Mouse (Mus musculus): Measurements from ENCODE around the gene Rnf123. TPM values are rescaled to one million over a fixed set of nuclear protein-coding genes. Genes with fewer than 3 reads are reported as not detected.

Rnf123 gene
- polyA plus RNA-seq, 1 experiment from 2014 or later: 37.5 TPM

DNA sequence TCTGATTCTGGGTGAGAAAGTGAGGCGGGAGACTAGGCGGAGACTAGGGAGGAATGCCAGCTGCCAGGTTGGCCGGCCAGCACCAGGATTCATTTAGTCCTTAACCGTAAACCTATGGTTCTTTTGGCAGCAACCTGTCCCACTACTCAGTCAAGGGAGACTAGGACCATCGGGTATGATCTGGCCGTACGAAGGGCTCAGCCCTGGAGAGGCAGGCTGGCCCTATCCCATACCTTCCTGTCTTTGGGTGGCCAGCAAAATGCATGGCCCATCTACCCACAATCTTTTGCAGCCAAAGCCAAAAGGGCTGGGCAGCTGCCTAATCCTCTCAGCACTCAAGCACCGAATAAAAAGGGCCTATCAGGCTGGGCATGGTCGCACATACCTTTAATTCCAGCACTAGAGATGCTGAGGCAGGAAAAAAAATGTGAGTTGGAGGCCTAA, 10.6 kb downstream of the Rnf123 start:
- no peak overlapping the region for H3K4me2 ChIP-seq (ENCODE audit: low read length)
- no peaks in the 10 kb centered on the region for H3K9me3 ChIP-seq (replicated peaks; ENCODE audit: control insufficient read depth, low read length)
- no peak for ATAC-seq
- H3K27ac ChIP-seq (ENCODE audit: low read depth, low read length): no peak overlapping the region
- no peak overlapping the region for H3K4me3 ChIP-seq (ENCODE audit: low read depth, low read length)
- no peaks in the 10 kb centered on the region for H3K27me3 ChIP-seq (replicated peaks; ENCODE audit: control insufficient read depth, insufficient read depth, low read length)
- WGBS: 61% methylated on average over 9 of the region's 9 CpGs
- no peak for DNase-seq (ENCODE audit: low spot score)
- H3K4me1 ChIP-seq (ENCODE audit: control insufficient read depth, insufficient read depth, low read length): no peaks in the 10 kb centered on the region
- peaks cover 31% of the 10 kb centered on the region for H3K36me3 ChIP-seq (ENCODE audit: control insufficient read depth, insufficient read depth, low read length)
- H3K9ac ChIP-seq (ENCODE audit: low read length): no peak overlapping the region

DNA sequence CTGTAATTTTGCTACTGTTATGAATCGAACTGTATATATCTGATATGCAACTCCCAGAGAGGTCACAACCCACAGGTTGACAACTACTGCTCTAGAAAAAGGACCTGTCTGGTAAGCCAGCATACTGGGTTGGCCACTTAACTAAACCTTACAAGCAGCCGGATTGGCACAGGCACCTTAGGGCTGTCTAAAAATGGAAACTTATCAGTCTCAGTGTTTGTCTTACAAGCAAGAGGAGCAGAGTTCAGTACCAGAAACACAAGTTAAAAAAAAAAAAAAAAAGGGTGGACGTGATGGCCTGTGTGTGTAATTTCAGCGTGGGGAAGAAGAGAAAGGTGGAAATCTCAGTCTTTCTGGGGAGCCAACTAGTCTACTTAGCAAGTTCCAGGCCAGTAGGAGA, 11.3 kb downstream of the Rnf123 start:
- no peak overlapping the region for H3K9ac ChIP-seq (ENCODE audit: low read length)
- DNase-seq (ENCODE audit: low spot score) (no peak), ATAC-seq (no peak)
- H3K27ac ChIP-seq (ENCODE audit: low read depth, low read length): no peak overlapping the region
- H3K27me3 ChIP-seq (replicated peaks; ENCODE audit: control insufficient read depth, insufficient read depth, low read length): no peaks in the 10 kb centered on the region
- H3K9me3 ChIP-seq (replicated peaks; ENCODE audit: control insufficient read depth, low read length): no peaks in the 10 kb centered on the region
- no peak overlapping the region for H3K4me2 ChIP-seq (ENCODE audit: low read length)
- H3K36me3 ChIP-seq (ENCODE audit: control insufficient read depth, insufficient read depth, low read length): peaks cover 33% of the 10 kb centered on the region
- 88% methylated on average over 4 of the region's 4 CpGs for WGBS
- H3K4me3 ChIP-seq (ENCODE audit: low read depth, low read length): no peak overlapping the region
- no peaks in the 10 kb centered on the region for H3K4me1 ChIP-seq (ENCODE audit: control insufficient read depth, insufficient read depth, low read length)

DNA sequence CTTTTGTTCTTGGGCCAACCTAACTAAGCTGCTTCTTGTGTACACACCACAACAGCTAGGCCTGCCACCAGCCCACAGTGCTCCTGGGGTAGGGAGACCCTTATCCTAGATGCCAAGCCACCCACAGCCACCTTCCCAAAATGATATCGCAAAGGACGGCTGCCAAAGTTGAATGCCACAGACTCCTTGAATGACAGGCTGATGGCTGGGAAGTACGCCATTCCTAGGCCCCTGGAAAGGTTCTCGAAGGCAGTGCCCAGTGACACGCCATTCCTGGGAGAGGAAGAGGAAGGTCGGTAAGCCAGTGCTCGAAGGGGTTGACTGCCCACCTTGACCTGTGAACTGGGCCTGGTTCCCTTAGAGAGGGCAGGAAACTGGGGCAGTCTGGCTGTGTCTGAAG, 13.6 kb downstream of the Rnf123 start:
- whole genome bisulfite sequencing: 91% methylated on average over 7 of the region's 7 CpGs
- Histone ChIP-seq H3K27ac (ENCODE audit: low read depth, low read length) (no peak overlapping the region), H3K4me1 (ENCODE audit: control insufficient read depth, insufficient read depth, low read length) (no peaks in the 10 kb centered on the region), H3K4me2 (ENCODE audit: low read length) (no peak overlapping the region), H3K27me3 (replicated peaks; ENCODE audit: control insufficient read depth, insufficient read depth, low read length) (no peaks in the 10 kb centered on the region), H3K9me3 (replicated peaks; ENCODE audit: control insufficient read depth, low read length) (no peaks in the 10 kb centered on the region), H3K4me3 (ENCODE audit: low read depth, low read length) (no peak overlapping the region), H3K36me3 (ENCODE audit: control insufficient read depth, insufficient read depth, low read length) (peaks cover 36% of the 10 kb centered on the region), H3K9ac (ENCODE audit: low read length) (no peak overlapping the region)
- ATAC-seq (no peak), DNase-seq (ENCODE audit: low spot score) (no peak)

DNA sequence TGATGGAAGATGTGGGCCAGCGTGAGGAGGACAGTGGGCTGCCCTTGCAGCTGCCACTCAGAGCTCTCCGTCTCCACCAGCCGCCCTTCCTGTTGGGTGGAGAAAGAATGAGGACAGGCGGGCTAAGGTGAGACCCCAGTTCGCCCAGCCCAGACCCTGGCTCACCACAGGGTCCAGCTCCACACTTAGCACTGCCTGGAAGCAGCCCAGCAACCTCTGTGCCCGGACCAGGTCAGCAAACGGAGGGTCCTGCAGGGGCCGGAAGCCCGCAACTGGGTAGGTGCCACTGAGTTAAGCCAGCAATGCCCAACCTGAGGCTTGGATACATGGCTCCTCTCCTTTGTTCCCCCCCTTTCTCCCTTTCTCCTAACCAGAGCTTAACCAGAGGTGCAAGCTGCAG, 14.1 kb downstream of the Rnf123 start:
- WGBS: 92% methylated on average over 9 of the region's 9 CpGs
- H3K27me3 ChIP-seq (replicated peaks; ENCODE audit: control insufficient read depth, insufficient read depth, low read length): no peaks in the 10 kb centered on the region
- H3K4me1 ChIP-seq (ENCODE audit: control insufficient read depth, insufficient read depth, low read length): no peaks in the 10 kb centered on the region
- H3K4me2 ChIP-seq (ENCODE audit: low read length): no peak overlapping the region
- no peak overlapping the region for H3K4me3 ChIP-seq (ENCODE audit: low read depth, low read length)
- H3K9ac ChIP-seq (ENCODE audit: low read length): no peak overlapping the region
- no peak overlapping the region for H3K27ac ChIP-seq (ENCODE audit: low read depth, low read length)
- DNase-seq (ENCODE audit: low spot score) (no peak), ATAC-seq (no peak)
- H3K9me3 ChIP-seq (replicated peaks; ENCODE audit: control insufficient read depth, low read length): no peaks in the 10 kb centered on the region
- peaks cover 41% of the 10 kb centered on the region for H3K36me3 ChIP-seq (ENCODE audit: control insufficient read depth, insufficient read depth, low read length)

DNA sequence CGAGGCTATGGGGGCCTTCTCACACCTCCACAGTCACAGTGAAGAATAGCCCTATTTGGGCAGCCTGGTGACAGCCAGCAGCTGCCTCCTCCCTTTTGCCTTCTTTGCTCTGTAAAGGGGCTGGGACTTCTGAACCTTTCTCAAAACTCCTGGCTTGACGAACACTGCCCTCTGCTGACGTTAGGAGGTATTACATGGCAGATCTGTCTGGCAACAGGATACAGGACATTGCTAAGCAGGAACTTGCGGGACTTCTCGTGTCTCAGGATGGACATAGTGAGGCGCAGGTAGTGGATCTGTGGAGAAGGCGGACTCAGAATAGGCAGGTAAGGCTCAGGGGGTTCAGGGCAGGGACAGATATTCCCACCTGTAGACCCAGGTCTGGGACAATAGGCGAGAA, 15.2 kb downstream of the Rnf123 start:
- WGBS: 20% methylated on average over 8 of the region's 8 CpGs
- no peaks in the 10 kb centered on the region for H3K4me1 ChIP-seq (ENCODE audit: control insufficient read depth, insufficient read depth, low read length)
- no peaks in the 10 kb centered on the region for H3K9me3 ChIP-seq (replicated peaks; ENCODE audit: control insufficient read depth, low read length)
- no peak overlapping the region for H3K9ac ChIP-seq (ENCODE audit: low read length)
- H3K27ac ChIP-seq (ENCODE audit: low read depth, low read length): no peak overlapping the region
- H3K27me3 ChIP-seq (replicated peaks; ENCODE audit: control insufficient read depth, insufficient read depth, low read length): no peaks in the 10 kb centered on the region
- H3K4me3 ChIP-seq (ENCODE audit: low read depth, low read length): no peak overlapping the region
- H3K36me3 ChIP-seq (ENCODE audit: control insufficient read depth, insufficient read depth, low read length): peaks cover 52% of the 10 kb centered on the region
- ATAC-seq (peak; percentile 38; the same call in 1 of the 2 replicates), DNase-seq (ENCODE audit: low spot score) (peak; percentile 89)
- no peak overlapping the region for H3K4me2 ChIP-seq (ENCODE audit: low read length)

DNA sequence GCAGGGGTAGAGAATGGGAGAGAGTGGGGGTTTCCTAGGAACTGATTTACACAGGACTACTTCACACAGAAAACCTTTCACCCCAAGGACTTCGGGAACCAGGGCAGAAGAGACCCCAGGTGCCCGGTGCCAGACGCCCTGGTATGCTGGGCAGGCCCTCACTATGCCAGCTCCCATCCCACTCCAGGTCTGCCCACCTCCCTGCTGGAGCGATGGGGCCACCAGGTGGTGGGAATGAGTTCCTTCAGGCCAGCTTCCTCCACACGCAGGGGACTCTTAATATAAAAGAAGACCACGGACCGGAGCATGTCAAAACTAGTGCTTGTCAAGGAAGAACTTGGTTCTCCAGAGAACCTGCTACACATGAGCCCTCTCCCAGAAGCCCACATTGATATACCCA, 15.9 kb downstream of the Rnf123 start:
- Histone ChIP-seq H3K4me1 (ENCODE audit: control insufficient read depth, insufficient read depth, low read length) (no peaks in the 10 kb centered on the region), H3K9me3 (replicated peaks; ENCODE audit: control insufficient read depth, low read length) (no peaks in the 10 kb centered on the region), H3K4me2 (ENCODE audit: low read length) (no peak overlapping the region), H3K36me3 (ENCODE audit: control insufficient read depth, insufficient read depth, low read length) (peaks cover 58% of the 10 kb centered on the region), H3K27ac (ENCODE audit: low read depth, low read length) (no peak overlapping the region), H3K9ac (ENCODE audit: low read length) (no peak overlapping the region), H3K4me3 (ENCODE audit: low read depth, low read length) (no peak overlapping the region), H3K27me3 (replicated peaks; ENCODE audit: control insufficient read depth, insufficient read depth, low read length) (no peaks in the 10 kb centered on the region)
- no peak for ATAC-seq
- WGBS: 86% methylated on average over 7 of the region's 7 CpGs
- no peak for DNase-seq (ENCODE audit: low spot score)

DNA sequence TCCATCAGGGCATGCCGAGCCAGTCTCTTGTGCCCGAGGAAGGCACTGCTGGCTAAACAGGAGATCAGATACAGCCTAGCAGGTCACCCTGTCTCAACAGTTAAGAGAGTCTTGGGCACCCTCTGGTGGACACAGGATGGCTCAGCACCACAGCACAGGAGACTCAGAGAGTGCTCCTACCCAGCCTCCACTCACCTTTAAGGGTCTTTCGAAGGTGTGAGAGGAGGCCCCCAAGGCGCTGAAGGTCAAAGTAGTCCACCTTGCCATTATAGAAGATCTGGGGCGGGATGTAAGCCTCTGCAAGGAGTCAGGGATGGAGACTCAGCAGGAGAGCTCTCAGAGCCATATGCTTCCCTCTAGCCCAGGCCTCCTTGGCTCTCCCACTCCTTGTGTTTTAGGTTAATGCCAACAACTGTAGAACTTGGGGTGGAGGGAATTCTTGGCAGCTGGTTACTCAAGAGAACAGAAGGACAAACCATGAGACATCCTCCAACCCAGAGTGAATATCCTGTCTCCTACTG, 17.6 kb downstream of the Rnf123 start:
- Histone ChIP-seq H3K9ac (ENCODE audit: low read length) (no peak overlapping the region), H3K36me3 (ENCODE audit: control insufficient read depth, insufficient read depth, low read length) (peaks cover 57% of the 10 kb centered on the region), H3K9me3 (replicated peaks; ENCODE audit: control insufficient read depth, low read length) (no peaks in the 10 kb centered on the region), H3K4me3 (ENCODE audit: low read depth, low read length) (no peak overlapping the region), H3K4me1 (ENCODE audit: control insufficient read depth, insufficient read depth, low read length) (no peaks in the 10 kb centered on the region), H3K27ac (ENCODE audit: low read depth, low read length) (no peak overlapping the region), H3K27me3 (replicated peaks; ENCODE audit: control insufficient read depth, insufficient read depth, low read length) (no peaks in the 10 kb centered on the region), H3K4me2 (ENCODE audit: low read length) (no peak overlapping the region)
- DNase-seq (ENCODE audit: low spot score): peak; percentile 64
- ATAC-seq: peak; percentile 67
- 42% methylated on average over 5 of the region's 5 CpGs for WGBS

DNA sequence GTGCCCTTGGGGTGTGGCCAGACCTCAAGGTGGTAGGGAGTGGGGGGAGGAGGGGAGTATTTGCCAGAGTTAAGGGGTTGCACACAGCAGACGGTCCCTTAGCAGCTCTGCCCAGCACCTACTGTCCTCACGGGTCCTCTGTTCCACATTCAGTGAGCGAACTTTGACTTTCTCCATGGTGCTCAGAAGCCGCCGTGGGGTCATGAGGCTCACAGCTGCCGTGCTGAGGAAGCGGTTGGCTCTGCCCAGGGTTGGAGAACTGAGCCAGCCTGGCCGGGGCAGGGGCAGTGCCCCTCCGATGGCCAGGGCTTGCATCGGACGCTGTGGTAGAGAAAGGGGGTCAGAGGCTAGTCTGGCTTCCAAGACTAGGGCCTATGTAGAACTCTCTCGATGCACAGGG, 19.8 kb downstream of the Rnf123 start:
- Histone ChIP-seq H3K4me2 (ENCODE audit: low read length) (no peak overlapping the region), H3K9me3 (replicated peaks; ENCODE audit: control insufficient read depth, low read length) (no peaks in the 10 kb centered on the region), H3K27ac (ENCODE audit: low read depth, low read length) (no peak overlapping the region), H3K36me3 (ENCODE audit: control insufficient read depth, insufficient read depth, low read length) (peaks cover 59% of the 10 kb centered on the region), H3K4me1 (ENCODE audit: control insufficient read depth, insufficient read depth, low read length) (no peaks in the 10 kb centered on the region), H3K9ac (ENCODE audit: low read length) (no peak overlapping the region), H3K27me3 (replicated peaks; ENCODE audit: control insufficient read depth, insufficient read depth, low read length) (no peaks in the 10 kb centered on the region), H3K4me3 (ENCODE audit: low read depth, low read length) (no peak overlapping the region)
- DNase-seq (ENCODE audit: low spot score): no peak
- 91% methylated on average over 12 of the region's 12 CpGs for WGBS
- no peak for ATAC-seq

DNA sequence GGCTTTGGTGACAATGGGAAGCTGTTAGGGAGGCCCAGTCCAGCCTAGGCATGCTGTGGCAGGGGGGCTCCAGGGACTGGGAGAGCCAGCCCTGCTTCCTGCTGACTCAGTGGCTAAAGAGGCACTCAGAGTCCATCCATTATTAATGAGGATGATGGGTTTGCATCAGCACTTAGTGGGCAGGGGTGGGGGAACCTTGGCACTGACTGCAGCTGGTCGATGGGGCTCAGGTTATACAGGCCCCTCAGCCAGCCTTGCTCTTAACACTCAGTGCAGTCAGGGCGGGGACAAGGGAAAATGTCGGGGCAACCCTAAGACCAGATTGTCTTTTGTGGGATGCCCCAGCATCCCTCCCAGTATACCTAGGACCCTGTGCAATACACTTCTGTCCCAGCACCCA, 21.0 kb downstream of the Rnf123 start:
- no peak overlapping the region for H3K4me2 ChIP-seq (ENCODE audit: low read length)
- no peak overlapping the region for H3K9ac ChIP-seq (ENCODE audit: low read length)
- WGBS: 77% methylated on average over 3 of the region's 3 CpGs

More for the DNA sequence above, 21.0 kb downstream of the Rnf123 start:
- Histone ChIP-seq H3K4me1 (ENCODE audit: control insufficient read depth, insufficient read depth, low read length) (no peaks in the 10 kb centered on the region), H3K27me3 (replicated peaks; ENCODE audit: control insufficient read depth, insufficient read depth, low read length) (no peaks in the 10 kb centered on the region), H3K27ac (ENCODE audit: low read depth, low read length) (no peak overlapping the region), H3K36me3 (ENCODE audit: control insufficient read depth, insufficient read depth, low read length) (peaks cover 71% of the 10 kb centered on the region), H3K9me3 (replicated peaks; ENCODE audit: control insufficient read depth, low read length) (no peaks in the 10 kb centered on the region), H3K4me3 (ENCODE audit: low read depth, low read length) (no peak overlapping the region)
- DNase-seq (ENCODE audit: low spot score) (no peak), ATAC-seq (no peak)

Measured in forebrain, embryonic 14.5 days (tissue).